In the genomic region with DNA sequence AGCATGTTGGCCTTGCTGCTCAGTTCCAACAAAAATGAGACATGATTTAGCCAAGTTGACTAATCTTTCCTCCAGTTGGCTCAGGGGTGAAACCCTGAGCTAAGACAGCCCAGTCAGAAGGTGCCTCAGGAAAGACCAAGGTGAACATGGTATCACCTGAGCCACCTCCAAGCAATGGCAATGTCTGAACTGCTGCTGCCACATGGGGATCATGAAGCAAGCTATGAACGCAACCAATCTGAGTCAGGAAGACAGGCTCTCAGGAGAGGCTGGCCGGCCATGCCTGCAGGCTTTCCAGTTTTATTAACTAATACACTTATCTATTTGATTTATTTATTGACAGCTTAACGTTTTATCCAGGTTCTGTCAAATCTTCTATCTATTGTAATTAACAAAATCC, we compare ENCODE assay signal across 26 mouse cellular contexts.
"Had no signal": no experiment of that assay in that cellular context is flagged by ENCODE, and none has a peak within 500 bp of the region (broad histone marks: within the 10 kb centered on the region; RNA-seq: fewer than 3 reads in every experiment).

No protein-coding gene starts in this region.

- H3K4me1 ChIP-seq: embryonic facial prominence, embryonic 10.5 days; embryonic facial prominence, embryonic 12.5 days; embryonic facial prominence, embryonic 13.5 days; embryonic facial prominence, embryonic 15.5 days; forebrain, embryonic 10.5 days; forebrain, embryonic 12.5 days; forebrain, embryonic 13.5 days; forebrain, embryonic 15.5 days had no signal

- H3K36me3 ChIP-seq: embryonic facial prominence, embryonic 10.5 days; embryonic facial prominence, embryonic 12.5 days; embryonic facial prominence, embryonic 13.5 days; embryonic facial prominence, embryonic 15.5 days; forebrain, embryonic 10.5 days; forebrain, embryonic 12.5 days; forebrain, embryonic 15.5 days had no signal

- H3K9me3 ChIP-seq: embryonic facial prominence, embryonic 10.5 days; embryonic facial prominence, embryonic 12.5 days; embryonic facial prominence, embryonic 13.5 days; embryonic facial prominence, embryonic 15.5 days; forebrain, embryonic 10.5 days; forebrain, embryonic 12.5 days; forebrain, embryonic 13.5 days; forebrain, embryonic 15.5 days had no signal

- H3K27me3 ChIP-seq: embryonic facial prominence, embryonic 12.5 days; embryonic facial prominence, embryonic 13.5 days; embryonic facial prominence, embryonic 15.5 days; forebrain, embryonic 12.5 days; forebrain, embryonic 13.5 days; forebrain, embryonic 15.5 days had no signal

- DNase-seq: cerebellum, adult 18-20 months; cerebellum, adult 2 months; cerebellum, adult 8-10 months; cerebellum, adult 9-10 months; cerebellum, adult 9-11 months; cerebellum, postnatal 10 days; cerebellum, postnatal 14 days; cerebellum, postnatal 25 days; cerebellum, postnatal 36 days; embryo, embryonic 11 days; forebrain, postnatal 0 days; gastrocnemius, postnatal 10 days; gastrocnemius, postnatal 14 days; gastrocnemius, postnatal 25 days; gastrocnemius, postnatal 36 days; heart, adult 18-20 months; heart, adult 2 months had no signal

- H3K27ac ChIP-seq: embryonic facial prominence, embryonic 10.5 days; embryonic facial prominence, embryonic 12.5 days; embryonic facial prominence, embryonic 13.5 days; embryonic facial prominence, embryonic 15.5 days; forebrain, embryonic 10.5 days; forebrain, embryonic 12.5 days; forebrain, embryonic 13.5 days; forebrain, embryonic 15.5 days; heart, adult 2 months had no signal

- H3K4me3 ChIP-seq: embryonic facial prominence, embryonic 10.5 days; embryonic facial prominence, embryonic 12.5 days; embryonic facial prominence, embryonic 13.5 days; embryonic facial prominence, embryonic 15.5 days; erythroblast, embryonic 14.5 days; forebrain, embryonic 10.5 days; forebrain, embryonic 12.5 days; forebrain, embryonic 13.5 days; forebrain, embryonic 15.5 days; heart, adult 2 months had no signal
